Mouse (Mus musculus) CD4-positive, CD25-positive, alpha-beta regulatory T cell, adult 2 months (primary cell): Measurements from ENCODE around the gene B4galt1.
A peak's percentile ranks its signal among the peaks of the same experiment; 100 is the strongest.

Experiments
- DNase-seq: peaks from one replicate; pipeline ENCODE4 v3.0.0-alpha.2; 2012; ENCODE audit warnings: low read depth, low spot score

The B4galt1 gene

DNA sequence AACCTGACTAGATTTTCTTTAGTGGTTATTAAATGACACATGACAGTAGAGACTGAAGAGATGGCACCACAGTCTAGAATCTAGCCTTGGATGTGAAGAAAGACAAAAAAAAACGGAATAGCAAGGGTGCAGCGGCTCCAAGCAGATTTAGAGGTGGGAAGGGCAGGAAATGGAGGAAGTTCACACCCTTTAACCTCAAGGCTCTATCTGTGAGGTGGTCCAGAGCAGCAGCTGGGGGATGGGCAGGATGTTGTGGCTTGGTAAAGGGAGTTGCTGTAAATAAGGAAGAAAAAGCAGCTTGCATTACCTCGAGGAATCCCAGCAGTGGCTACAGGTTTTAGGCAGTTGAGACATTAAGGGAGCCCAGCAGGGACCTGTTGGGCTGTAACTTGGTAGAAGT, 72.7 kb downstream of the B4galt1 start:
- peak; percentile 86 for DNase-seq

DNA sequence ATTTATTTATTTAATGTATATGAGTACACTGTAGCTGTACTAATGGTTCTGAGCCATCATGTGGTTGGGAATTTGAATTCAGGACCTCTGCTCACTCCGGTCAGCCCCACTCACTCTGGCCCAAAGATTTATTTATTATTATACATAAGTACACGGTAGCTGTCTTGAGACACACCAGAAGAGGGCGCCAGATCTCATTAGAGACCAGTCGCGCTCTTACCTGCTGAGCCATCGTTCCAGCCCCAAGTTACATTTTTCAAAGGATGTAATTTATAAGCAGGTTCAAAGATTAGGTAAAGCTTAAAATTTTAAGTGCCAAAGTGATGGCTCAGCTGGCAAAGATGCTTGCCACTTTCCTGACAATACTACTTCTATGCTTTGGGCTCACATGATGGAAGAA, 75.1 kb downstream of the B4galt1 start:
- peak; percentile 56 for DNase-seq

DNA sequence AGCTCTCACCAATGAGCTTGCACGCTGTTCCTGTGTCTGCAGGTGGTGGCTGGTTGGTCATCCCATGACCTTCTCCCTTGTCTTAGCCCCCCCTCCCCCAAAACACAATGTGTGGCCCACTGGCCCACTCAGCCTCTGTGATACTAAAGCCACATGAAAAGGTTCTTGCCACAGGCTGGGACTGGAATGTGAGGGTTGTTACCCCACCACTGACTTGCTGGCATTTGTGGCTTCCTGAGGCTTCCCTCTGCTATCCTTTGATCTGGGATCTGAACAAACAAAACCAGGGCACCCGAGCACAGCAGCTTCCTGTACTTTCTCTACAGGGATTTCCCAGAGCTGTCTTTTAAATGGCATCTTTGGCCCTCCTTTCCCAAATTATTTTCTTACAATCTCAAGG, 76.7 kb downstream of the B4galt1 start:
- peak; percentile 36 for DNase-seq

DNA sequence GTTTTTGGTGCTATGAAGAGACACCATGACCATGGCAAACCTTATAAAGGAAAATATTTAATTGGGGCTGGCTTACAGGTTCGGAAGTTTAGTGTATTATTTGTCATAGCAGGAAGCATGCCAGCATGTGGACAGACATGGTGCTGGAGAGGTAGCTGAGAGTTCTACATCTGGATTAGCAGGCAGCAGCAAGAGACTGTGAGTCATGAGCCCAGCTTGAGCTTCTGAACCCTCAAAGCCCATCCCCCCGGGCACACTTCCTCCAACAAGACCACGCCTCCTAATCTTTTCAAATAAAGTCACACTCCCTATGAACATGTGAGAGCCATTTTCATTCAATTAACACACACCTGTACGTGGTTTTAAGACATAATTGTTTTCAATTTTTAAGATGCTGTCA, 77.4 kb downstream of the B4galt1 start:
- peak; percentile 70 for DNase-seq

DNA sequence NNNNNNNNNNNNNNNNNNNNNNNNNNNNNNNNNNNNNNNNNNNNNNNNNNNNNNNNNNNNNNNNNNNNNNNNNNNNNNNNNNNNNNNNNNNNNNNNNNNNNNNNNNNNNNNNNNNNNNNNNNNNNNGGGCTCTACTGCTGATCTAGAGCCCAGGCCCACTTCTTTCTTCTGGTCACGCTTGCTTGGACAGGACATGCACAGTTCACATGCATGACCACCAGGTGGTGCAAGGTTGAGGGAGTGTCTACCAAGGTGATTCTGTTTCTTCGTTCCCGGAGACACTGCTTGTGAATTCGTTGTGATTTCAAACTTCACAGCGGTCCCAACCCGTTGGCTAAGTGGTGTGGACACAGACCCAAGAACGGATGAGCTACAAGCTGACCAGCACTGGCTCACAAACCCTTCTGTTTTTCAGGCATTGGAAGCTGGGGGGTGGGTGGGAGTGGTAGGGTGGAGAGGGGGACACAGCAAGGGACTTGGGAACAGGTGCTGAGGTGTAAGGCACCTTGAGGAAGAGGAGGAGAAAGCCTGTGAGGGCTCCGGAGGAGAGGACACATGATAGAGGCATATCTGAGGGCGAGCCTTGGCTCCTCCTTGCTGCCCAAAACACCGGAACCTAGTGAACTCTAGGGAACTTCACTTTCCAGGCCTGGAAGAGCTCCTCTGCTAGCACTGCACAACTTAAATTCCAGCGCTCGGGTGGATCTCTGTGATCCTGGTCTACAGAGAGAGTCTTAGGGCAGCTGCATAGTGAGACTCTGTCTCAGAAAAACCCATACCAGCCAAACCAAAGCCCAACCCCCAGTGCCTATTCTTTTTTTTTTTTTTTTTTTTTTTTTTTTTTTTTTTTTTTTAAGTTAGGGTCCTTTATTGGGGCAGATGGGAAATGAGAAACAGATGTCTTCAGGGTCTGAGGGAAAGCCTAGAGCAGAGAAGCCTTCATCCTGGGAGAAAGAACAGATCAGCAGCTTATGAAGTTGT, 79.2 kb downstream of the B4galt1 start:
- DNase-seq = peak; percentile 90

DNA sequence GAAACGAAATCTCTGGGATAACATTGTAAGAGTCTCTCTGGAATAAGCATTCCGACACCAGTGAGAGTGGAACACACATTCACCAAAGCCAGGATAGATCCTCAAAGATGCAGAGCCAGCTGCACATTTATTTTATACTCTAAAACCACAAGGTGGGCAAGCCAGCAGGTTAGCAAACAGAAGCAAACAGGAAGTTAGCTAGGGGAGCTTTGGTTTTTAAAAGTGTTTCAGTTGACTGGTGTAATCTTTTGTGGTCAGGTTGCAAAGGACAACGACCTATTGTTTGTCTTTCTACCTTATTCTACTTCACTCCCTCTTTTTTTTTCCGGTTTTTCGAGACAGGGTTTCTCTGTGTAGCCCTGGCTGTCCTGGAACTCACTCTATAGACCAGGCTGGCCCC, 93.9 kb downstream of the B4galt1 start:
- DNase-seq = no peak

GRCm38 (mm10) chr4:40757780-40758420, 95.9 kb downstream of the B4galt1 start, which contains the start of gene Smu1:
TSS of gene Smu1 (minus strand) at chr4:40757923.
- DNase-seq = peak; percentile 99

DNA sequence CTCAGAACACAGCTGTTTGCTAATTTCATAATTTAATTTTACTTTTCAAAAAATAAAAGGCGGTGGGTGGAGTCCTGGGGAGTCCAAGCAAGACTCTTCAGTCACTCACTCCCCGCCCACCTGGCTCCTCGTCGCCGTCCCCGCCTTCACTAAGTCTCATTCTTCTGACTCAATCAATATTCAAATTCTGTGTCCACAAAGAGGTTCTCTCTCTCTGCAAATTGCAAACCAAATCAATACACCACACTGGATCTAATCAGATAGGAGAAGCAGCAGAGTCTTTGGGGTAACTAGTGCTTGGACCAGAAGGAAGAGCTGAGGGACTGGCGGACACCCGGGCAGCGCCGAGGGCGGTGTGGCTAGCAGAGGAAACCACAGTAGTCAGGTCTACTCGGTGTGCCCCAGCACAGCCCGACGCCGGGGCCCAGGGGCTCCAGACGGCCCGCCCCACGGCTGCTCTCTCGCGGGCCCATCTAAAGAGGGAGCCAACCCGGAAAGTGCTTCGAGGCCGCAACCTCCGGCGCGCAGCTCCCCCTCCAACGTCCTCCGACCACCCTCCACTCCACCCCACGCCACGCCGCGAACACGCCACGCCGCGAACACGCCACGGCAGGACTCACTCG, 96.5 kb downstream of the B4galt1 start:
- DNase-seq = peak; percentile 65
